Mouse (Mus musculus) stomach, embryonic 14.5 days (tissue): Measurements from ENCODE around the gene Esd. TPM values are rescaled to one million over a fixed set of nuclear protein-coding genes. Genes with fewer than 3 reads are reported as not detected.

ENCODE experiments used
- polyA plus RNA-seq: library from polyadenylated mRNA; unstranded; fragments of >200 nt; fragmentation: Nextera tagmentation; extraction: Ambion mirVana; gene quantifications from 2 replicates; pipeline ENCODE4 v1.2.1, GENCODE M21; 2014

Gene Esd
- polyA plus RNA-seq, 1 experiment from 2014 or later, result 379 TPM

Other genes with a start within 250 kb of the Esd start
- 0.62 and 0.90 TPM in 2 replicates for gene Htr2a, start 91.5 kb upstream of the Esd start, polyA plus RNA-seq
- 16.0 and 16.5 TPM in 2 replicates for gene Lrch1, start 215.6 kb downstream of the Esd start, polyA plus RNA-seq